Mouse (Mus musculus): ENCODE data around the gene Ccdc106.

DNA sequence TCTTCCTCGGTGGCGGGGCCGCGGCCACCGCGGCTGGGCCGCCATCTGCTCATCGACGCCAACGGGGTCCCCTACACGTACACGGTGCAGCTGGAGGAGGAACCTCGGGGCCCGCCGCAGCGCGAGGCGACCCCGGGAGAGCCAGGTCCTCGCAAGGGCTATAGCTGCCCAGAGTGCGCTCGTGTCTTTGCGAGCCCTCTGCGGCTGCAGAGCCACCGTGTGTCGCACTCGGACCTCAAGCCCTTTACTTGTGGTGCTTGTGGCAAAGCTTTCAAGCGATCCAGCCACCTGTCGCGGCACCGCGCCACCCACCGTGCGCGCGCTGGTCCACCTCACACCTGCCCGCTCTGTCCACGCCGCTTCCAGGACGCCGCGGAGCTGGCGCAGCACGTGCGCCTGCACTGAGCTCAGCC is 32.6 kb downstream of the Ccdc106 start:
- TF ChIP-seq CTCF (IDR thresholded peaks at IDR 0.05; ENCODE audit: borderline replicate concordance, insufficient read depth, low read depth, low read length) (no peak), POLR2A (IDR thresholded peaks at IDR 0.05; ENCODE audit: borderline replicate concordance, insufficient read depth, low read length) (no peak)

All from cerebellum, adult 2 months (tissue).